Mouse (Mus musculus) adrenal gland (tissue): ENCODE measurements around the gene Fam81a.

ENCODE experiments used
- intact Hi-C: fragments of 180-260 bp; cut with DNase I; formaldehyde crosslinking; loops from one replicate; pipeline ENCODE4 v1.15.1; 2025
- long read RNA-seq, 2 experiments: library from polyadenylated mRNA; unstranded; transcript quantifications; one replicate each; pipeline ENCODE4 v2.0.0; 2020; ENCODE audit warnings: borderline replicate concordance in 1 of 2; ENCODE audit not compliant: insufficient replicate concordance in 1 of 2

Gene Fam81a
- long read RNA-seq, experiment 1: 0 reads
- long read RNA-seq, experiment 2: 0 reads

DNA sequence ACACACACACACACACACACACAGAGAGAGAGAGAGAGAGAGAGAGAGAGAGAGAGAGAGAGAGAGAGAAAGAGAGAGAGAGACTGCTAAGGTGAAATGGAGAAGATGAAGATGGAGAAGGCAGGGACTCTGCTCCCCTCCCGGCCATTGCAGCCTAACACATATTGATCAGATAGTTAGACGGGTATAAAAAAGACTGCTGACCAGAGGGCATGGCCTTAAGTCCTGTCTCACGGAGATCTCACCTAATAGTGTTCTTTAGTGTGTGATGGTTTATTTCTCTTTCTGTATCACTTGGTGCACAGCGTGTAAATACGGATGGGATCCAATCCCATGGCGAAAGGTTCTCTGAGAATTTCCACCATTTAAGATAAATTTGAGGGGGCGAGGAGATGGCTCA is at the start of gene Fam81a:
Gene Fam81a (minus strand): TSS at position 101 of the 400 bp plus-strand sequence.
- intact Hi-C loops: no loop called here

DNA sequence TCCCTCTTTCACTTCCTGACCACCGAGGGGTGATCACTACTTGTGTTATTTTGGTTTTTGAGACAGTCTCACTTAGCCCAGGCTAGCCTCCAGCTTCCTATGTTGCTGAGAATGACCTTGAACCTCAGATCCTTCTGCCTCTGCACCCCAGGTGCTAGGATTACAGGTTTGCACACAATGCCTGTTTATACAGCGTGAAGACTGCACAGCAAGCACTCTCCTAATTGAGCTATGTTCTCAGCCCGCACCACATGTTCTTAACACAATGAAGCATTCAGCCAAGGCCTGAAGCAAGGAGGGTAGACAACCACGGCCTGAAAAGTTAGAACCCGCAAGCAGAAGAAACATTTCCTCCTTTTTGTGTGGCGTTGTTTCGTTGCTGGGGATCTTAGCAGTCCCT is 40.3 kb upstream of the Fam81a start:
- intact Hi-C loops: no loop called here

DNA sequence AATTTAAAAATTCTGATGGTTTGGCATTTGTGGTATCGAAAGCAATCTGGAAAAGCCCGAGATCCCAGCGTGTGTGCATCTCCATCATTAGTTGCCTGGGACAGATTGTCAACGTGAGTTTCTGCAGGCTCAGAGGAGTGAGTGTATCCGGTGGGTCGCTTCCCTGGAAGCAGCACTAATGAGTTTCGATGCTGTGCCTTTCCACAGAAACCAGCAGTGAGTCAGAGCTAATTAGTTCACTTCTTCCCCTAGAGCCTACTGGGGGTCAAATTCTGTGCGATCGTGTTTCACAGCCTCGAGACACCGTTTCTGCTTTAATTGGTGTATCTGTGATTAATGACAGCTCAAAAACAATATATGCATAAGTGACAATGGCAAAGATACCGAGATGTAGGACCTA is 39.4 kb upstream of the Fam81a start:
- intact Hi-C loops: no loop called here

DNA sequence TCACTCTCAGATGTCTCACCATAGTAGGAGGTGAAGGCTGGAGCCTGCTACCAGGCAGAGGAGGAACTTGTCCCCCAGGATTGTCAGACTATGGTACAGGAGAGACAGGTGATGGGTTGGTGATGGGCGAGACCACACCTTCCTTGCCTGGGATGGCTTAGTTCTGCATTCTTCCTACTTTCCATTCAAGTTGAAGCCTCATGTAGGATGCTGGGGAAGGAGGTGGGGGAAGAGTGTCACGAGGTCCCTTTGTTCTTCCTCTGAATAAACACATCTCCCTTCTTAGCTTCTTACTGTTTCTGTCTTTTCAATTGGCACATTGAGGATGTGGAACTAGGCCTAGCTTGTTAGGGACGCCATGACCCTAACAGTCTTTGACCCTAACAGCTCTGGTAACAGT is 33.9 kb upstream of the Fam81a start:
- intact Hi-C loops: no loop called here

DNA sequence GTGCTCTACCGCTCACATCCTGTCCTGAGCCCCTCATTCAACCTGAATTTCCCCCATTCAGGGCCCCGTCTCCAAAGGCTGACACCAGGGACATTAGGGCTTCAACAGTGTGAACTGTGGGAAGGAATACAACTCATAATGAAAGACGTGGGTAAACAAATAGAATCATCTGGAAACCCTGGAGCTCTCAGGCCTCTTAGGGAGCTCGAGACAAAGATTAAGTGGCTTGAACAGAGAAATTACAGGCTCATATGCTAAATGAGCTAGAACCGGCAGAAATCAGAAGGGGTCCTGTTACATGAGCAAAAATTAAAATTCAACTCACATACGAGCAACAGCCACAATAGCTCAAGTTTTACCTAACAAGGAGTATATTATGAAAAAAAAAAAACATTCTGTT is 32.5 kb upstream of the Fam81a start:
- intact Hi-C loops: no loop called here

DNA sequence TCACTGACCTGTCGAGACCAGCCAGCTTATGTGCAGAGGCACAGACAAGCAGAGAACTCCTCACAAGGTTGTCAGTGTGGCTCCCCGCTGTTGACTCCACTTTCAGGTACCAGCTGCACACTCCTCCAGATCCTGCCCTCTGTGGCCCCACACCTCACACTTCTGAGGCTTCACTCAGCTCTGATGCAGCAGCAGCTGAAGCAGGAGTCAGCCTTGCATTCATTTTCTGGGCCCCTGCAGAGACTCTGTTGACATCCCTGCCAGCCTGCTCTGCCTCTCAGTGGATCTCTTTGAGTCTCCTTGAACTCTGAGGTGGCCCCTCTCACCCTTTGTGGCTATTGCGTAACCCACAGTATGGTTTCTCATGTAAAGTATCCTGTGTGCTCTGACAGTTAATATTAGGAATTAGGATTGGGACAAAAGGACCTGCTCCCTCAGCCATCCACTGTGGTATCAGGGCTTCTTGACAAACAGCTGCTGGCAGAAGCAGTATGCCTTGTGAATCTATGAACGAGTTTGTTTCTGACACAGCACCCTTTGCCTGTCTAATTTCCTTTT is 32.0 kb upstream of the Fam81a start:
- intact Hi-C loops: no loop called here

DNA sequence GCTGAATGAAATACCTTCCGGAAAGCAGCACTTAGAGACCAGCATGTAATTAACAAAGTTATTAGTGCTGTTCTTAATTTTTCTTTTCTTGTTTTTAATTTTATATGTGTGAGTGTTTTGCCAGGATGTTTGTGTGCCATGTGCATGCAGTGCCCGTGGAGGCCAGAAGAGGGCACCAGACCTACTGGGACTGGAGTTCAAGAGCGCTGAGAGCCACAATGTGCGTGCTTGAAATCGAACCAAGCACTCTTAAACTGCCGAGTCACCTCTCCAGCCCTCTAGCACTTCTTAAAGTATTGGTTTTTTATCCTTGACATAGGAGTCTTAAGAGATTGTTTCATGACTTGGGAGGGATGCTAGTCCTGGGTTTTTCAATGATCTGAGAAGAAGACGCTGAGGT is 26.6 kb upstream of the Fam81a start:
- intact Hi-C loops: no loop called here

DNA sequence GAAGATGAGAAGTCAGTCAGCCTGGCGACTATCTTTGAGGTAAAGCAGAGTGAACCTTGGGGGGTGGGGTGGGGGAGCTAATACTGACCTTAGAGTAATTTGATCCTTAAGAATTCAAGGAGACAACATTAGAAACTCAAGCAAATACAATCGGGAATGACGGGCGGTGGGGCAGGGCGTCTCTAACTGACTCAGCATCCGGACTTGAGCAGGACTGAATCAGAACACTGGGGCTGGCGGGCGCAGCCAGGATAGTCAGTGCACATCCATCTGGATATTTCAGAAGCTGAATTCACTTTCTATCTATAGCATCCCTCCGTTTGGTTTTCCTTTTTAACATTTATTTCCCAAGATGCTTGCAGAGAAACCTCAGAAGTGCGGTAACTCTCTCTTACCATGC is 17.7 kb upstream of the Fam81a start:
- intact Hi-C loops: no loop called here

DNA sequence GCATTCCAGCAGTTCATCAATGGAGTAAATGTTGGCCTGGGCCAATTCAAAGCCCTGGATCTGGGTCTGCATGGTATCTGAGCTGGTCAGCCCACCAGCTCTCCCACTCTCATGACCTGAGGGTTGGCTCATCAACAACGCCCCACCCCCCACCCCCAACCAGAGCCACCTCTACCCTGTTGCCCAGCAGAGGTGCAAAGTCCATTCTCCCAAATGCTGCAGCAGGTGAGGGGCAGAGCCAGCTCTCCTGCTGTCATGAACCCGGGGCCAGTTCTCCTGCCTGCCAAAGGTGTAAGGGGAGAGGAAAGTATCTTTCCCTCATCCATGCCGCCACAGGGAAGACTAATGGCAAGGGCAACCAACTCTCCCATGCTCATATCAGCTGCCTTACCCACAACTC is 5.3 kb upstream of the Fam81a start:
- intact Hi-C loops: no loop called here

DNA sequence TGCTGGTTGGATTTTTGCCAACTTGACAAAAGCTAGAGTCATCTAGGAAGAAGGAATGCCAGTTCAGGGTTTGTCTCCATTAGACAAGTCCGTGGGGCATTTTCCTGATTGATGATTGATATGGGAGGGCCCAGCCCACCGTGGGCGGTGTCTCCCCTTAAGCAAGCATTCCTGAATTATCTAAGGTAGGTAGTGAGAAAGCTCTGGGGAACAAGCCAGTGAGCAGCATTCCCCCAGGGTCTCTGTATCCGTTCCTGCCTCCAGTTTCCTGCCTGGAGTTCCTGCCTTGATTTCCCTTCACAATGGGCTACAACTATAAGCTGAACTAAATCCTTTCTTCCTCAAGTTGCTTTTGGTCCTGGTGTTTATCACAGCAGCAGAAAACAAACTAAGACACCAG is 3.1 kb upstream of the Fam81a start:
- intact Hi-C loops: no loop called here

DNA sequence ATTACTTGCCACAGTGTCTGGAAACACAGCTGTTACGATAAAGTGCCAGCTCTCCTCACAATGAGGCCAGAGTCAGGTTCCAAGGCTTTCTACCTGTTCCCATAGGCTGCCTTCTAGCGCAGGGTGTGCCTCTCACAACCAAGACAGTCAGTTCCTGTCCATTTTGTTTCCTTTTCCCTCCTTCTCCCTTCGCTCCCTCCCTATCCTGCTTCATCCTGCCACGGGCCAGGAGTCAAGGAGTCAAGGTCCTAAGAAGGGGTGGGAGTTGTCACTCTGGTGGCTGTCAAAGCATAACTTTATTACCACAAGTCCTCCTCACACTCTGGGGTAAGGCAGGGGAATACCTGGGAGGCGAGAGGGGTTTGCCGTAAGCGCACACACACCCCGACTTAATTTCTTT is 966 bp upstream of the Fam81a start:
- intact Hi-C loops: no loop called here

DNA sequence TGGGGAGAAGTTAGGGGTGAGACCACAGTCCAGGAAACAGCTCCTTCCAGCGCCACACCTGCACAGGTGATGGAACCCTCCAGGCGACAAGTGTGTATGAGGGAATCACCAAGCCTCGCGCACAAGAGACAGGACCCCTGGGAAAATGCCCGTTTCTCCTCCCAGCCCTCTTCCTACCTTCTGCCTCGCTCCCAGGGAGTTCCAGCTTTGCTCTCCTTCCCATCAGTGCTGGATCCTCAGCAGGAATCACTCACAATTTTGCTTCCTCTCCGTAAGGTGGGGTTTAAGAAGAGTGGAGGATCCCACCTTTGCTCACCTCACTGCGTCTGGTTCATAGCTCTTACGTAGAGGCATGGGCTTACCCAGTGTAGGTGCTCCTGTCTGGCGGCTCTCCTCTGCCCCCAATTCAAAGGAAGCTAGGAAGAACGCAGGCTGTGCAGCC is 454 bp downstream of the Fam81a start:
- intact Hi-C loops: no loop called here

DNA sequence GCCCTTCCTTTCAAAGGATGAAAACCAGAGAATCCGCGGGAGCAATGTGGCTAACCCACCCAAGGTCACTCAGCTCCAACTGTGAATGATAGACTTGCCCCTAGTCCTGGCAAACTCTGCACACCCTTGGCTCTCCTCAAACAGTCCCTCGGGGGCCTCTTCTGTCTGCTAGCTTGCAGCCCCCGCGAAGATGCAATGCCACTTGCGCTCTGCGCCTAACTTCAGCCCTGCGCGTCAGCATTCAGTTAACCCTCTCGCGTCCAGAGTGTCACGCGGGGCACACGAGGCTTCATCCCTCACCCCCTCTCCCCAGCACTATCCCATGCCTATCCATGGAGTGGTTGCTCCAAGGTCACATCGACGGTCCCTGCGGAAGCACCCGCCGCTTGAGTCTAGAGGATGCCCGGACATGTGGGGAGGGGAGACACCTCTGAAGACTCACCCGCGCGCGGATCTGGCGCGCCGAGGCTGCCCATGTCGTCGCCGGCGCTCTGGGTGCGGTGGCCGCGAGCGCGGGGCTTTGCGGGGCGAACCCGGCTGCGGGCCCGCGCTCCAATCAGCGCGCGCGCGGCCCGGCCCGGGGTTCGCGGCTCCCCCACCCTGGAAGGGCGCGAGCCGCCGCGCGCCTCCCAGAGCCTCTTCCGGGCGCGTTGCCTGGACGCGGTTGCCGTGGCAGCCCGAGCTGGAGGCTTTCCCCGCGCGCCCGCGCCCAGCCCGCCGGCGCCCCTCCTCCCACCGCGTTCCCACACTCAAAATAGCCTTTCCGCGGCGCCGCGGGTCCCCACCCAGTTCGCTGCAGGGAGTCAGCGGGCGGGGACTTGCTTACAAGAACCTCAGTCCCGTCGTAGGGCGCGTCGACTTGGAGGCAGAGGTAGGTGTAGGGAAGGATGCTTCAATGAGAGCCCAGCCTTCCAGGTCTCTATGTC is 1.2 kb downstream of the Fam81a start:
- intact Hi-C loops: no loop called here

DNA sequence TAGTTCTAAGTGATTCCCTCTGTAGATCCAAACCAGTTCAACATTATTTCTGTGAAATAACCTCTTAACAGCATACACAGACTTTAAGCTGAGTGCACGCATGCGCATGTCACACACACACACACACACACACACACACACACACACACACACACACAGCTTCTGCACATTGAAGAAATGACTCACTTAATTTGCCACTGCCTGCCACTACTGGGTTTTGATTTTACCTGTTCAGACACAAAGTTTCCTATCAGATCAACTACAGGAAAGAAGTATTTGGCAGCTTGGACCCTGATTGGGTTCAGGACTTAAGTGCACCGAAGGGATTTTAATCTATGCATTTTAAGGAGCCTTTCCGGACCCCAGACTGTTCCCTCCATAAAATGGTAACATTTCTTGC is 2.0 kb downstream of the Fam81a start:
- intact Hi-C loops: no loop called here

DNA sequence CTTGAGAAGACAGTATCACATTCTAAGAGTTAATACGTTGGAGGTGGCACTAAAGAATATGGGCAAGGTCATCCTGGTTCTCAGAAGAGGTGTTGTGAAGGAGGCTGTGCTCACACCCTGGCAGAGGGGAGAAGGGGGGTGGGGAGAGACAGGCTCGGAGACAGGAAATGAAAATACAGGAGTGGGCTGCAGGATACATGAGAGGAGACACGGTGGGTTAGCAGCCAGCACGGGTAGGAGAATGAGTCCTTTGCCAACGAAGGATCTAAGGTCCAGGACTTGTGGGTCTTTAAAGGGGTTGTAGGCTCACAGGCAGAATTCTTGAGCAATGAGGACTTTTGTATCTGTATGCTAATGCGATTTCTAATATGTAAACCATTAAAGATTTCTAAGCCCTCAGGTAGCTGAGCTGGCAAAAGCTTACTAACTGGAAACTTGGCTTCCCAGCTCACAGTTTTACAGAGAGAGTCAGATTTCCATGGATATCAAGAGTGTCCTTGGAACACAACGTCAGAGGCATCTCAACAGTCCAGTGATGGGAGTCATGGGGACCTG is 3.0 kb downstream of the Fam81a start:
- intact Hi-C loops: no loop called here

DNA sequence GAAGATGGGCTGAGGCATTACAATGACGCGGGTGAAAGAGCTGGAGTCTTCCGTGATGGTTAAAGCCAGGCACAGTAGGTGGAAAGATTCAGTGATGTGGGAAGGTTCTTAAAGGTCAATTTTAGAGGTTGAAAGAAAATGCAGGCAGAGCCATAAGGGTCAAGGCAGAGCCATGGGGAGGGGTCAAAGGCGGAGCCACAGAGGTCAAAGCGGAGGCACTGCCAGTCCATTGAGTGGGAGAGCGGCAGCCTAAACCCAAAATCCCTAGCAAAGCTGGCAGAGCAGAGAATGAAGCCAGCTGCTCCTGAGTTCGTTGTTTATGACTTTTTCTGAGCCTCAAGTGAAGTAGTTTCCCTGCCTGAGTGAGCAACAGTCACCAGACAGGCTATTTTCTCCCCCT is 3.8 kb downstream of the Fam81a start:
- intact Hi-C loops: no loop called here

DNA sequence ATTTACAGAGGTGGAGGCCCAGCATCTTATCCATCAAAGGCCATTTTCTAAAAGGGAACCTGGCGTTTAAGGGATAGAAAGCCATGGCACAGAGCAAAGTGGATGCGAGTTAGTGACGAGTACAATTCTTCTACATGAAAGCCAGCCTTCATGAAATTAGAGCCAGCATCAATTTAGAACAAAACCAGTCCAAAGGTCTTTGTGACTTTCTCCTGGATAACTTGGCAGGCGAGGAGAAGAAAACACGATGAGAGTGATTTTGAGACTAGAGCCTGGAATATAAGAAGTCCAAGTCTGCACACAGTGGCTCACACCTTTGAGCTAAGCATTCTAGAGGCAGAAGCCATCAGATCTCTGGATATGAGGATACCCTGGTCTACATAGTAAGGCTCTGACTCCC is 4.4 kb downstream of the Fam81a start:
- intact Hi-C loops: no loop called here

DNA sequence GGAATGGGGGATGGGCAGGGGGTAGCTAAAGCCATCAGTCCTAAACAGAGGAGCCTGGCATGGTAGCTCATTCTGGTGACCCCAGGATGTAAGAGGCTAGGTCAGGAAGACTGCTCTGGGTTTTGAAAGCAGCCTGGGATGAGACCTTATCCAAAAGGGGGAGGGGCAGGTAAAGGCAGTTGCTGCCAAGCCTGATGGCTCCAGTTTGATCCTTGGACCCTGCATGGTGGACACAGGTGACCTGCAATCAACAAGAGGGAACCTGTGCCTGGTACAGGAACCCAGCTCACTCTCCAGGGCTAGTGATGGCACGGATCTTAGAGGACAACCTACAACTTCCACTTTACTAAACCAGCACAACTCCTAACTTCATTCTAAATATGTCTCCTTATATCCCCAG is 7.2 kb downstream of the Fam81a start:
- intact Hi-C loops: no loop called here

DNA sequence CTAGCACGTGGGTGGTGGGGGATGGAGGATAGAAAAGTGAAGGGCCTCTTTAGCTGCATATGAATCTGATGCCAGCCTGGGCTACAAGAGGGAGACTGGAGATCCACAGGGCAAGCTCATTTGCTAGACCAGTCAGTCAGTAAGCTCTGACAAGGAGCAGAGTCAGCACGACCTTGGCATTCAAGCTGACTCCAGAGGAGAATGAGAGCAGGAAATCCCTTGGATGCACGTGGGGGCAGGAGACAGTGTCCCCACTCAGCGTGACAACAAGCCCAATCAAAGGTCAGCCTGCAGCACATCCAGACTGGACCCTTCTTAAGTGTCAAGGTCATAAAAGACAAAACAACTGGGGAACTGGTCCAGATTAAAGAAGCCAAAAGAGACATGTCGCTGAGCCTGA is 7.6 kb downstream of the Fam81a start:
- intact Hi-C loops: no loop called here

DNA sequence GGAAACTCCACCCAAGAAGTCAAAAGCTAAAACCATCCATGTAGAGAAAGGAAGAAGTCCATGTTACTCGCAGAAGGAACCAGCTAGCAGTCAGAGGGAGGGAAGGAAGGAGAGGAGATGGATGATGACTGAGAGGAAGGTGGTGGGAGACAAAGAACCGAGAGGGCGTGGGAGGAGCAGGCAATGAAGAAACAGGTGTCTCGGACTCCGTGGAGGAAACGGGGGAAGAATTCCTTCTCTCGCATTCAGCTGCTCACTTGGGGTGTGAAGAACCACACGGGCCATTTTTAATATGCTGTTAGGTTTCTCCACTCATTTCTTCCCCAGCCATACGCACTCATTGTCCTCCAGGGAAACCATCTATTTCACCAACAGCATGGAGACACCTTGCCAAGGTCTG is 8.1 kb downstream of the Fam81a start:
- intact Hi-C loops: no loop called here

DNA sequence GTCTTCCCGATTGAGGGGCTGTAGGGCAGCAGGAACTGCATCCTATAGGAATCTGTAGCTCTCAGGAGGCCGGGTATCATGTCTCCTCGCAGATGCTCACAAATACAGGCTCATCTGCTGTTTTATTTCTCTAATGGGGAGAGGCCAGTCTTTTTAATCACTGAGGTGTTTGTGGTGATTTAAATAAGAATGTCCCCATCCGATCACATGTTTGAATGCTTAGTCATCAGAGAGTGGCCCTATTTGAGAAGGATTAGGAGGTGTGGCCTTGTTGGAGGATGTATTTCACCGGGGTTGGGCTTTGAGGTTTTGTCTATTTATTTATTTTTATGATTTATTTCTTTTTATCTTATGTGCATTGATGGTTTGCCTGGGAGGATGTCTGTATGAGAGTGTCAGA is 11.6 kb downstream of the Fam81a start:
- intact Hi-C loops: no loop called here

DNA sequence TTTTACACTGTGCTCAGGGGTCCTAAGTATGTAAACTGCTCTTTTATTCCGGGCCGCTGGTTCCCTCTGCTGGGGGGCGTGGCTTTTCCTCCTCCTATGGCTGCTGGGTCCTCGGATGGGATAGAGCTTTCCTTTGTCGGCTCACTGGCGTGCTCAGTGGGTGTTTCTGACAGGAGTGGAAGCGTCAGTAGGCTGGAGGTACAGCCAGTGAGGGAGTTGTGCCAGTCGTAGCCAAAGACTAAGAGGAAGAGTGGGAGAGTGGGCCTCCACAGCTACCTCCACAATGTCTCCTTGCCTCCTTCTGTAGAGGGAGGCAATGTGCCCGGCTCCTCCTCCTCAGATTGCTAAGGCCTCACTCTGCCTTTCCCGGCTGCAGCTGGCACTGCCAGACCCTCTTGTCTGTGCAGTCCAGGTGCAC is 30.5 kb downstream of the Fam81a start:
- intact Hi-C loops: loop anchor here (10.0 kb wide), 1 partner anchor 213 kb away; no protein-coding TSS in a partner anchor

DNA sequence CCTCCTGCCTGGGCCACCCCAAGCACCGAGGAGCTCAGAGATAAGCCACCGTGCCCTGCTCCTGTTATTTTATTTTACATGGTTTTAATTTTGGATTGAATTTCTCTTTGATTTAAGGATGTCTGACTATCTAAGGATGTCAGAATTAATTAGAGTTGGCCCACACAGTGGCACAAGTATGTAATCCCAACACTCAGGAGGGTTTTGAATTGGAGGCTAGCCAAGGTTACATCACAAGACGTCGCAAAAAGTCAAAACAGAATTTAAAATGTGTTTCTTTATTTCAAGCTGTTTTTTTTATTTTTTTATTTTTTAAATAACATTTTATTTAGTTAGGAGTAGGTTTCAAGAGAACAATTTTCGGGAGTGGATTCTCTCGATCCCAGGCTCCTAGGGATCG is 31.5 kb downstream of the Fam81a start:
- intact Hi-C loops: loop anchor here (10.0 kb wide), 1 partner anchor 214 kb away; no protein-coding TSS in a partner anchor
